Mouse (Mus musculus): ENCODE measurements around the gene Thsd7b. TPM values are rescaled to one million over a fixed set of nuclear protein-coding genes. Genes with fewer than 3 reads are reported as not detected.

The Thsd7b gene
- total RNA-seq, 1 experiment from 2014 or later, result 0.56 TPM

- no peak for DNase-seq
Observed at GRCm38 (mm10) chr1:129526967-129527366, 253.9 kb downstream of the Thsd7b start.

GRCm38 (mm10) chr1:129532206-129532605 lies 259.1 kb downstream of the Thsd7b start:
- no peak for DNase-seq

GRCm38 (mm10) chr1:129538508-129538907 lies 265.4 kb downstream of the Thsd7b start:
- no peak for DNase-seq

- no peak for DNase-seq
Observed at GRCm38 (mm10) chr1:129538970-129539369, 265.9 kb downstream of the Thsd7b start.

GRCm38 (mm10) chr1:129540751-129541150 lies 267.6 kb downstream of the Thsd7b start:
- DNase-seq, result no peak

- no peak for DNase-seq
Observed at GRCm38 (mm10) chr1:129542563-129543146, 269.6 kb downstream of the Thsd7b start.

GRCm38 (mm10) chr1:129543169-129543568 lies 270.1 kb downstream of the Thsd7b start:
- no peak for DNase-seq

GRCm38 (mm10) chr1:129558054-129558453 lies 285.0 kb downstream of the Thsd7b start:
- no peak for DNase-seq

GRCm38 (mm10) chr1:129559137-129559536 lies 286.0 kb downstream of the Thsd7b start:
- no peak for DNase-seq

GRCm38 (mm10) chr1:129559812-129560211 lies 286.7 kb downstream of the Thsd7b start:
- no peak for DNase-seq

- DNase-seq, result no peak
Observed at GRCm38 (mm10) chr1:129562707-129563106, 289.6 kb downstream of the Thsd7b start.

GRCm38 (mm10) chr1:129570522-129570921 lies 297.4 kb downstream of the Thsd7b start:
- no peak for DNase-seq

- DNase-seq, result no peak
Observed at GRCm38 (mm10) chr1:129579955-129580354, 306.9 kb downstream of the Thsd7b start.

GRCm38 (mm10) chr1:129586635-129587034 lies 313.5 kb downstream of the Thsd7b start:
- no peak for DNase-seq

- no peak for DNase-seq
Observed at GRCm38 (mm10) chr1:129589366-129590002, 316.4 kb downstream of the Thsd7b start.

GRCm38 (mm10) chr1:129595447-129595846 lies 322.3 kb downstream of the Thsd7b start:
- DNase-seq, result no peak

- DNase-seq, result no peak
Observed at GRCm38 (mm10) chr1:129600933-129601332, 327.8 kb downstream of the Thsd7b start.

GRCm38 (mm10) chr1:129602284-129602683 lies 329.2 kb downstream of the Thsd7b start:
- no peak for DNase-seq

- DNase-seq, result no peak
Observed at GRCm38 (mm10) chr1:129608395-129608794, 335.3 kb downstream of the Thsd7b start.

GRCm38 (mm10) chr1:129616080-129616479 lies 343.0 kb downstream of the Thsd7b start:
- no peak for DNase-seq

- no peak for DNase-seq
Observed at GRCm38 (mm10) chr1:129619440-129620301, 346.6 kb downstream of the Thsd7b start.

- no peak for DNase-seq
Observed at GRCm38 (mm10) chr1:129624519-129624918, 351.4 kb downstream of the Thsd7b start.

- DNase-seq, result no peak
Observed at GRCm38 (mm10) chr1:129635146-129635545, 362.0 kb downstream of the Thsd7b start.

Data from adrenal gland, postnatal 14 days (tissue).